15 mouse cellular contexts compared by ENCODE assay signal in genomic region chr6:71525556-71525955, GRCm38 (mm10). TPM values are rescaled to one million over a fixed set of nuclear protein-coding genes. Genes with fewer than 3 reads are reported as not detected.
DNase-seq lines count a peak whose midpoint lies in the region; TF ChIP-seq lines count a peak whose summit lies in the region.
"Had no signal": no experiment of that assay in that cellular context is flagged by ENCODE, and none has a peak within 500 bp of the region (broad histone marks: within the 10 kb centered on the region; RNA-seq: fewer than 3 reads in every experiment).

No protein-coding gene starts in this region.

- H3K4me3 ChIP-seq in left cerebral cortex, adult 2 months, result no peak overlapping the region
- H3K4me3 ChIP-seq in cerebellum, adult 2 months (replicated peaks; ENCODE audit: insufficient read depth, low read depth, low read length), result no peak overlapping the region
- H3K4me3 ChIP-seq: embryonic facial prominence, embryonic 15.5 days; gastrocnemius, adult 2 months; intestine, embryonic 15.5 days; liver, embryonic 15.5 days had no signal

- WGBS in cerebellum, adult 2 months, result 3% methylated on average over 3 of the region's 3 CpGs

- no peak for TF ChIP-seq CTCF in left cerebral cortex, adult 2 months (IDR thresholded peaks at IDR 0.05)
- TF ChIP-seq CTCF in cerebellum, adult 2 months (IDR thresholded peaks at IDR 0.05; ENCODE audit: borderline replicate concordance, insufficient read depth, low read depth, low read length), result no peak

- peaks cover 33% of the 10 kb centered on the region for H3K4me1 ChIP-seq in cerebellum, adult 2 months (ENCODE audit: control insufficient read depth, insufficient read depth, low read length)
- H3K4me1 ChIP-seq: embryonic facial prominence, embryonic 15.5 days; intestine, embryonic 15.5 days; liver, embryonic 15.5 days had no signal

- intact Hi-C loops in left cerebral cortex, postnatal 25 days (cut with DNase I), result no loop called here
- intact Hi-C loops in left cerebral cortex, adult 2 months (cut with DNase I), result no loop called here
- intact Hi-C loops in gastrocnemius, postnatal 36 days (cut with DNase I), result no loop called here

- peak; percentile 25 to 69 for DNase-seq in left cerebral cortex, postnatal 25 days (ENCODE audit: low spot score in 2 of 2)
- DNase-seq in left cerebral cortex, adult 2 months (ENCODE audit: extremely low spot score in 1 of 2, low spot score in 2 of 2), result no peak
- peak; percentile 91 to 98 for DNase-seq in cerebellum, adult 2 months
- DNase-seq in fat pad, adult 2 months (ENCODE audit: extremely low read depth, low read depth, low spot score), result peak; percentile 52
- DNase-seq in layer of hippocampus, postnatal 25 days (ENCODE audit: extremely low spot score in 1 of 2, low spot score in 1 of 2), result peak; percentile 19 to 30
- DNase-seq in gastrocnemius, postnatal 36 days, result no peak
- DNase-seq in urinary bladder, postnatal 36 days (ENCODE audit: low spot score in 2 of 2), result no peak
- DNase-seq: adrenal gland, adult 2 months; gastrocnemius, adult 2 months had no signal

- H3K27me3 ChIP-seq in cerebellum, adult 2 months (ENCODE audit: control insufficient read depth, insufficient read depth, low read length), result no peaks in the 10 kb centered on the region
- H3K27me3 ChIP-seq: CH12.LX; embryonic facial prominence, embryonic 15.5 days; intestine, embryonic 15.5 days; liver, embryonic 15.5 days; Patski had no signal

- TF ChIP-seq POLR2A in cerebellum, adult 2 months (IDR thresholded peaks at IDR 0.05; ENCODE audit: borderline replicate concordance, insufficient read depth, low read length), result no peak

- no peak overlapping the region for H3K27ac ChIP-seq in left cerebral cortex, adult 2 months
- H3K27ac ChIP-seq in cerebellum, adult 2 months (ENCODE audit: insufficient read depth, low read length), result peak overlapping the region; percentile 13; the same call in 1 of the 2 replicates
- H3K27ac ChIP-seq: embryonic facial prominence, embryonic 15.5 days; gastrocnemius, adult 2 months; intestine, embryonic 15.5 days; liver, embryonic 15.5 days; macrophage had no signal

RNA-seq across cellular contexts. Expression of gene Chmp3, which starts 18.0 kb away (rescaled TPM):
- total RNA-seq in left cerebral cortex, postnatal 25 days (2021), result 100 to 1,000 TPM in 1 of 2 experiments, 10 to 100 TPM in 1; 93.8 to 103 TPM
- total RNA-seq in left cerebral cortex, adult 2 months (2021), result 100 to 1,000 TPM in 1 of 2 experiments, 10 to 100 TPM in 1; 100.0 to 109 TPM
- polyA plus RNA-seq in cerebellum, adult 2 months (2012; rRNA removed), result 115 and 125 TPM in 2 replicates
- total RNA-seq in layer of hippocampus, postnatal 25 days (2021), result 10 to 100 TPM; 83.6 to 97.4 TPM
- total RNA-seq in gastrocnemius, postnatal 36 days (2021), result 10 to 100 TPM; 32.6 to 33.6 TPM

RNA-seq across cellular contexts. Expression of gene Rnf103, which starts 31.9 kb away (rescaled TPM):
- total RNA-seq in left cerebral cortex, postnatal 25 days (2021), result 10 to 100 TPM; 49.8 to 54.0 TPM
- 10 to 100 TPM; 50.9 to 54.8 TPM for total RNA-seq in left cerebral cortex, adult 2 months (2021)
- 40.2 and 40.6 TPM in 2 replicates for polyA plus RNA-seq in cerebellum, adult 2 months (2012; rRNA removed)
- total RNA-seq in layer of hippocampus, postnatal 25 days (2021), result 10 to 100 TPM; 46.0 to 48.3 TPM
- 10 to 100 TPM; 17.8 to 18.4 TPM for total RNA-seq in gastrocnemius, postnatal 36 days (2021)

Comparison
In these comparisons a context has a peak if more than half of its experiments do, and no peak if none do; other contexts are left out.
1. DNase-seq: peak in left cerebral cortex, postnatal 25 days (2 of 2), cerebellum, adult 2 months (2 of 2), fat pad, adult 2 months (single experiment) and layer of hippocampus, postnatal 25 days (2 of 2); none in left cerebral cortex, adult 2 months (0 of 2), gastrocnemius, postnatal 36 days (0 of 2) and urinary bladder, postnatal 36 days (0 of 2).